Mouse (Mus musculus): Measurements from ENCODE around the gene Golt1a.

- TF ChIP-seq CTCF (IDR thresholded peaks at IDR 0.05; ENCODE audit: control insufficient read depth, insufficient read depth, insufficient read length) (no peak), USF1 (IDR thresholded peaks at IDR 0.05; ENCODE audit: low read depth) (no peak), CEBPB (IDR thresholded peaks at IDR 0.05; ENCODE audit: low read depth) (no peak), MYOG (IDR thresholded peaks at IDR 0.05; ENCODE audit: control insufficient read depth, extremely low read depth, insufficient read length) (no peak), MYOD1 (IDR thresholded peaks at IDR 0.05; ENCODE audit: control insufficient read depth, insufficient read length, low read depth) (no peak), MAX (IDR thresholded peaks at IDR 0.05) (no peak)
These were observed 22.5 kb upstream of the Golt1a start for GRCm38 (mm10) chr1:133287051-133287450.
